Mouse (Mus musculus) lung, adult 18-20 months (tissue): ENCODE measurements at regions not wholly inside any gene's neighbourhood (a gene's known extent, or its start where the extent isn't known, plus 50 kb on each side); places are given as distances from the start of the nearest gene placed in this dataset.

Source experiments
- DNase-seq, 2 experiments: peaks; one replicate each; pipeline ENCODE4 v3.0.0; 2022; ENCODE audit warnings: mixed read lengths in 2 of 2

DNA sequence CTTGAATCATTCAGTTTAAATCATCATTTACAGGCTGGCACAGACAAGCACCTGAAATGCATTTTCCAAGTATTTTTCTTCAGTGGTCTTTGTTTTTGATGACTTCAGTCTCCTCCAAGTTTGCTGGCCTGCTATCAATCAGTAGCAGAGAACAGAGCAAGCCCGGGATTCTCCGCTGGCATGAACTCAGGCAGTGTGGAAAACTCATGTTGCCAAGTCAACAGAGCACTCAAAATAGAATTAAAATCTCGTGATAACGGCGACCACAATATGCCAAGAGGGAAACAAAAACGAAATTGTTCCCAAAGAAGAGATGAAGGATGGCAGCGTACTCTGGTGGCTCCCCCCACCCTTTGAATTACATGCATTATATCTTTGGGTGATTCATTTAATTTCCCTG is 190.9 kb upstream of the Fat4 start:
- DNase-seq, result no peak

DNA sequence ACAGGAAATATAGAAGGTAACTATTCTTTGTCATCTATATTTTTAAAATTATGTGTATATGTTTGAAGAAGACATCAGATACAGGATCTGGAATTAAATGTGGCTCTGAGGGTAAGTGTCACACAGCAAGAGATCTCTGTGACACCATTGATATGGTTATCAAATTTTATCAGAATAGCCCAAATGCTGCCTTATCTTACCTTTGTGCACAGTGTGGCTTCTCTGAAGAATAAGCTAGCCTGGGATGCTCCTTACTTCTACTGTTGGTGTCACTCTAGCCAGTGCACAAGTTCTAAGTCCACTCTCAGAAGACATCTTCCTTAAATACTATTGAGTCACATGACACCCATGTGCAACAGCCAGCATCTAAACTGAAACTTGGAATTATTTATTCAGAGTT is 194.0 kb upstream of the Fat4 start:
- no peak for DNase-seq

DNA sequence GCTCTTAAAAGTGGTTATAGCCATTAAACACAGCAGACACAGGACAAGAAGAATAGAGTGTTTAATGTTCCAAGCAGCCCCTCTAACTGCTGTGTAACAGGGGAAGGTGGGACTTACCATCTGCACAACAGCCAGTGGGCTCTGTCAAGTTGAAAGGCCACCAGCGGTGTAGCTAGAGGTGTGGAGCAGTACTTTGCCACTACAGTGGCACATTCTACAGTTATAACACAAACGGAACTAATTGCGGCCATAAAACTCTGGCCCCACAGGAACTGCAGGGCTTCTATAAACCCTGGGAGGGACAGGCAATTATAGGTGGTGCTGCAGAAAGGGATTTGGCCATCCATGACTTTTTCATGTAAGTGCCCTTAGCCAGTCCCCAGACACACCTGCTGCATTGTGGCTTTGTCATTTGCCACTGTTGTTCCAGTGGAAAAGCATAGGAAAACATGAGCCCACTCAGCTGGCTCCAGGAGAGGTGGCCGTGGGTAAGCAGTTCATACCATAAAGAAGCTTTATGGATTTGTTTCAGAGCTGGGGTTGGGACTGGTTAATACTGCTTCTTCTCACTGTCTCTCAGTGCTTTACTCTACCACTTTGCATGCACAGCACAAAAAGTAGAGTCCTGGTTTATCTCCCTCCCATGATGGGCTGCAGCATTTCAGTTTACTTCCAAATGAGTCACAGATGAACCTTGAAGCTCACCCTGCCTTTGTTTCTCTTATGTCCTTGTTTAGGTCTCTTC is 199.8 kb upstream of the Ankrd50 start:
- no peak for DNase-seq

DNA sequence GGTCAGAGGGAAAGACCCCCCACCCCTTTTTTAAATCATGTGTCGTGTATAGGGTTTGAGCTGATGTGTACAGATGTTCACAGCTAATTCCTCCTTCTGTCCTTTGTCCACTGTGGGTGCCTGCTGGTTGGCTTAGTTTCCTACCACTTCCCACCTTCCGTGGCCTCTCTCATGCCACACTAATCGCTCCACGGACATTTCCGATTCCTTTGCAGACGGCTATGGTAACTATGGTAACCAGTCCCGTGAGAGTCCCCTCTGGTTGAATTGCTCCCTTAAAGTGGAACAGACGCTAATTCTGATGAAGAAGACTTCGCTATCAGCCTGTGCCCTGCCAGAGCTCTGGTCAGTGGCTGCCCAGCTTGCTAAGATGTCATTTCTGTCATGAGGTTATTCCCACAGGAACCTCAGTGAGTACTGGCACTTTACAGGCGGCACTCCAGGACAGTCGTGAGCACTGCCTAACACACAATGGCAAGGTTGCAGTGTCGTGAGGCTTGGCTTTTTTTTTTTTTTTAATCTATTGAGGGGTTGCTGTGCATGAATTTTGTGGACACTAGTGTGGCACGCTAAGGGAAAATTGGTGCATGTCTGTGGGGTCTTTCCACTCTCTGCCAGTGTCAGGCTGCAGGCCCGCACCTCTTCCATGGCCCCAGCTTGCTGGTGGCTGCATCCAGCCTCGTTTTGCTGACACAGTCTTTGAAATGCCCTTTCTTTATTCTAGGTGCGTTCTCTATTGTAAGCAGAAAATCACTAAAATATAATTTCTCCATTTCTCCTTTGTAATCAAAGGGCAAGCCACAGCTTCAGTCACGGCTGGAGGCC is 179.2 kb upstream of the Ankrd50 start:
- no peak for DNase-seq

DNA sequence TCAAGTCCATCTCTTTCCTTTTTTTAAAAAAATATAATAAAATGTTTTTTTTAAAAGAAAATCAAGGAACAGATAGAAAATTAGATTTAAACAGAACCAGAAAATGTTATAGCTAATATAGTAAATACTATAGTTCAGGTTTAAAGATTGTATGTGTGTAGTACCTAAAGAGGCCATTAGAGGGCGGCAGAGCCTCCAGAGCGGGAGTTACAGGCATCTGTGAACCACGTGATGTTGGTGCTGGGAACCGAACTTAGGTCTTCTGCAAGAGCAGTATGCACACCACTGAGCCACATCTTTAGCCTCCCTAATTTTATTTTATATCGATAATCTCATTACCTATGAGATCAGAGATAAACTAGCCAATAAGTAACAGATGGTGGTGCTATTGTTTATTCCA is 178.4 kb upstream of the Ankrd50 start:
- no peak for DNase-seq

DNA sequence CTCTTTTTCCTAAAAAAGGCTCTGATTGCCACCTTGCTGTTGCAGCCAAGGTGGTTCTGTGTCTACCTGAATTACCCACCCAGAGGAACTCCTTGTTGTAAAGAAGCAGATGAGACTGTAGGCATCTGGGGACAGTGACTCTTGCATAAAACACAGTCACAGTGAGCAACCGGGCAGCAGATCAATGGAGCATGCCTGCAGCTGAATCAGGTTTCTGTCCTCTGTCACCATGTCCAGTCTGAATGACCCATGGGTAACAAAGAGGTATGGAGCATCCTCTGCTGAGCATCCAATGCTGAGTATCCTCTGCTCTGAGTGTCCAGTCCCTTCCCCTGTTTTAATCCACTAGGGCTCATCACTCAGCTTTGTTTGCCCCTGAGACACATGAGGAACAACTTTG is 172.1 kb upstream of the Ankrd50 start:
- no peak for DNase-seq

DNA sequence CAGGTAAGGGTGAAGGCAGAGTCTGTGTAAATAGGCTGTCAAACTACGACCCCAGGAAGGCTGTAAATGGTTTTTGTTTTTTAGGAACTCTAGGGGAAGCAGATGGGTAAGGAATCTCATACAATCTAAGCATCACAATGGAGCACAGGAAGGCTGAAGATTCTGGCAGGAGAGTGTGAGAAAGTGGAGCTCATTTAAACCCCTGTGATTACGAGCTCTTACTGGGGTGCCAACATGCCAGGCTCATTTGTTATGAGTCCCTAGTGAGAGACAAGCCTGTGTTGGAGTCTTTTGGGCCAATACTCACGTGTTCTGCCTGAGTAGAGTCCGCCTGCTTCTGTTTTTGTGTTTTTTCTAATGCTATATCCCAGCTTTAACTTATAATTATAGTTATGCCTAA is 169.3 kb upstream of the Ankrd50 start:
- no peak for DNase-seq

DNA sequence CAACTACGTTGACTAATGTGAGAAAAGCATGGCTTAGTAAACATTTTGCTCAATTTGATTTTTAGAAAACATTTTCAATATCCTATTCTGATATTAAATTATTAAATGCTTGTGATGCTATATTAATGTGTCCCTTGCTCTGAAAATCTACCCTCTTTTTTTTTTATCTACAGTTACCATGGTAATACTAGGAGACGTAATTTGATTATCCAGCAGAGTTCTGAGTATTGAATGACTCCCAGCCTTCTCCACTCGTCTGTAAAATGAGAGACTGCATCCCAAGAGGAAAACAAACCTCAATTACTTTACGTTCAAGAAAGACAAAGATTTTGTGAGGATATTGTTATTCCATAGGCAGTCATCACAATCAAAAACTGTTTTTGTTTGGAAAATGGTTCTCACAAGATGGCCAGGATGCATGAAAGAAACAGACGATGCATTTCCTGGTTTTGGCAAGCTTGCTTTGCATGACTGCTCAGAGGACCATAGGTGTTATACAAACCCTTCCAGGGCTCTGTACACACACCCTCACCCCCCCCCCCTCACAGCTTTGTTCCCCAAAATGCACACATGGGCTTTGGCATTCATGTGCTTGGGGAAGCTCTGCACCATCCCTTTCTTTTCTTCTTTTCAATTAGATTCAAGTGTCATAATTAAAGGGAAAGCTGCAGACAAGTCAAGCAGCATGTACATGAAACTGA is 168.5 kb upstream of the Ankrd50 start:
- DNase-seq, result no peak

DNA sequence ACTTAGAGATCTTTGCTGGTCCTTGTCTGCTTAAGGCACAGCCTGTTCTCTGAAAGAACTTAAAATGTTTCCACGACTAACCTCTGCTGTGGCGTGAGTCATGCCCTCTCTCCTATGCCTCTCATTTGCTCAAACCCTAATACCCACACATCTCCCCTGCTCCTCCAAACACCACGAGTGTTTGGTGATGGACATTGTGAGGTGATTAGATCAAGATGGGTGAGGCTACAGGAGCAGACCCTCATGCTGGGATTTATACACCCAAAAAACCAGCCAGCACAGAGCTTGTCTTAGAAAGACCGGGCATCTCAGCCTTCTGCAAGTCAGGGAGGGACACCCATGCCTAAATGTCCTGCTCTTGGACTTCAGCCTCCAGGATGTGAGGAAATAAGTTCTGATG is 165.5 kb upstream of the Ankrd50 start:
- DNase-seq, result no peak

DNA sequence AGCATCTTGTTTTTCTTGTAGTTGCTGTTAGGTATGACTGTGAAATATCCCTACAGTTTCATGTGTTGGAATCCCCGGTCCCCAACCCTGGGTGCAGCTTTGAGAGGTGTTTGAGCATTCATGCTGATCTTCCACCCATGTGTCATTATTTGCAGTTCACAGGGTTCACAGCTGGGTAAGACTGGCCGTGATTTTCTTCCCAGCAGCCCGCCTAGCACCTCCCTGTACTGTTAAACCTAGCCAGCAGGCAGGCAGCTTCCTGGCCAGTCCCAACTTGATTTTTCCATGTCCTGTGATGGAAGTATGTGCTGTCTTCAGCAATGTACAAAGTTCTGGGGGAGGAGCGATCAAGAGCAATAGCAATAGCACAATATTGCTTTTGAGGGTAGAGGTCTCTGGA is 164.0 kb upstream of the Ankrd50 start:
- DNase-seq, result no peak

DNA sequence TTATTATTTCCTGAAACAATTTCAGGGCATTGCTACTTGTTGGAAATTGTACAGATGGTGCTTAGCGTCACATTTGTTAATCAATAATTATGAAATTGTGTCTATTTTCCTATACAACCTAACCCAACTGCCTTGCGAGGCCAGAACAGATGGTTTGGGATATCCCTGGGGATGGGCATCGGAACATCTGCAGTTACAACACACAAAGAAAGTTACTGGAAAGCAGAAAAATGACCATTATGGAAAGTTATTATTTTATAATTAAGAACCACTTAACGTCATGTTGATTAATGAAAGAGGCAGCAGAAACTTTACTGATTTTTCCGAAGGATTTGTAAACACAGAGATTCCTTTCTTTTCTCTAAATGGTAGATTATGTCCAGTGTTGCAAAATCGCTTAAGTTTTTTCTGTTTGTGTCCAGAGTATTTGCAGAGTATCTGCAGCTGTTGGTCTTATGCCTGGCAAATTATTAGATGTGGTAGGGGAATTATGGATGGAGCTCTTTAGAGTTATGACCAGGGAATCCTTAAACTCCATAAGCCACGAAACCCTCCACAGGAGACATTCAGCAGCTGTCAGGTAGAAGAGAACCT is 163.2 kb upstream of the Ankrd50 start:
- no peak for DNase-seq

DNA sequence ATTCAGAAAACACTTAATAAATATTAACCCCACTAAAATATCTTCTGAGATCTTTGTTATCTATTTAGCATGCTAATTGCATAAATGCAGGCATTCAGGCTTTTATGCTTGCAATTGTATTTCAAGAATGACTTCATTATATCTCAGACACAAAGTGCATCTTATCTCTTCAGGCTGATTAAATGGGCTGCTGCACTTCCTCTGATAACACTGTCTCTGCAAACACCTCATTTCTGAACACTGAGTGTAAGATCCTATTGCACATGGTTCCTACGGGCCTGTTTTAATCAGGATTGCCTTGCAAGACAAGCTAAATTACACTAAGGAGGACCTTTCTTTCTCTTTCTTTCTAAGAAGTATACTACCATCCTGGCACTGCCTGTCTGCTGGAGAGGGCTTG is 157.1 kb upstream of the Ankrd50 start:
- no peak for DNase-seq

DNA sequence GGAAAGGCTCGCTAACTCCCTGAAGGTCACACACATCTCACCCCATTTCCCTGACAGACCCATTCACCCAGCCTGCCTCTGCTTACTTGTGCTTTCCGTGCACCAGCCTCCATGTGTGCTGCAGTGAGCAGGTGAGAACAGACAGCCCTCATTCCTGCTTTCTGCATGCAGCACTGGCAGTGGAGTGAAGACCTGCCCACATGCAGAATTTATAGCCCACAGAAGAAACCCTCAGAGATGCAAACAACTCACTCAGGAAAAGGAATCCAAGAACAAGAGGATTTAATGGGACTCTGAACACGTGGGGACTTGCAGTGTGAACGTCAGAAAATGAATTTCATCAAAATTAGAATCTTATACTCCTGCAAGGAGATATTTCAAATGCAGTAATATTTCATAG is 152.2 kb upstream of the Ankrd50 start:
- DNase-seq, result no peak

DNA sequence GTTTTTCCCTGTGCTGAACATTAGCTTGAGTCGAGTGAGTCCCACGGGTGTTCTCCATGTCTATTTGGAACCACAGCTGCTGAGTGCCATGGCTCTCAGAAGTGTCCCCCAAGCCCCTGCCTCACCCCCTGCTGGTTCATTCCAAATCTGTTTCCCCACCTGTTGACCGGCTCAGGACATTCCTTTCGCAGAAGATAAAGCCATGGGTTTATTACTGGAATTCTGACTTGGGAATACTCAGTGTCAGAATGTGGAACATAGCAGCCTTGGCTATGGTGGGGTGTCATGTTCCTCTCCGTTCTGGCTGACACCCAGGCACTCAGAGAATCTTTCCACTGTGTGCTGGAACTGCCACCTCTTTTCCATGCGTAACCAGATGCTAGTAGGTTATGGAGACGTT is 148.7 kb upstream of the Ankrd50 start:
- DNase-seq, result no peak

DNA sequence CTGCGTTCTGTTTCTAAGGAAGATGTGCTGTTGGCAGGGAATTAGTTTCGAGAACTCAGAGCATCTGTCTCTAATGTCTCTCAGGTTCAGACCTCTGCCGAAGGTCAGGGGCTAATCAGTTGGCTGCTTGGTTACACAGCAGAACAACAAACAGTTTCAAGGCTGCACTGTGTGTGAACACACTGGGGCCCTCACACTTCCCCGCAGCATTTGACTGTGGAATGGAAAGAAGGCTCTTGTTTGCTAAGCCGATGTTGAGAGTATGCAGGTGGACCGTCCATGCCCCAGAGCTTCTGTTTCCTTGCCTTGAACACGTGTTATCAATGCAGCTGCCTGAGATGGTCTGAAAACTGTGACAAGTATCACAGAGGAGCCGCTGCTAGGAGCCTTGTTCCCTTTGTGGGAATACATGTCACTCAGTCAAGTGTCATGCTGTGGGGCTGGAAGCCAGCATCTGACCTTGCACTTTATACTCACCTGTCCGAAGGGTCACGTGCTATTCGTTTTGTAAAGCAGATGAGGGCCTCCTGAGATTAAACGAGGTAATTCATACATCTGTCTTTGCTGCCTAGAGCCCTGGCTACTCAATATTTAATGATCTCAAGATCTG is 141.0 kb upstream of the Ankrd50 start:
- no peak for DNase-seq

DNA sequence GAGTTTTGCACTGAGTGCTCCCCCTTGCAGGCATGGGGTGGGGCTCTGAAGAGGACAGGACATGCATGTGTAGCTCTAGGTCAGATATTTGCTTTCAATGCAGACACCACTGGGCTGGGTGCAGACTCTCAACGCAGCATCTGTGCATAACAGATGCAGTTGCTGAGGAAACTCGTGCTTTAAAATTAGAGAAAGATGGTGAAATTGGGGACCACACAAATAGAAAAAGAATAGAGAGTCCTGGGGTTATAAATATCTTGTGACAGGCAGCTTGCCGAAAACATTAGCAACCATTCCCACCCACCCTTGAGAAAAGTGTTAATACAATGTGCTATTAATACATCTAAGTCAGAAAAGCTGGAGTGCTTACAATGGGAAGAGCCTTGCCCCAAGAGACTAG is 133.3 kb upstream of the Ankrd50 start:
- no peak for DNase-seq

DNA sequence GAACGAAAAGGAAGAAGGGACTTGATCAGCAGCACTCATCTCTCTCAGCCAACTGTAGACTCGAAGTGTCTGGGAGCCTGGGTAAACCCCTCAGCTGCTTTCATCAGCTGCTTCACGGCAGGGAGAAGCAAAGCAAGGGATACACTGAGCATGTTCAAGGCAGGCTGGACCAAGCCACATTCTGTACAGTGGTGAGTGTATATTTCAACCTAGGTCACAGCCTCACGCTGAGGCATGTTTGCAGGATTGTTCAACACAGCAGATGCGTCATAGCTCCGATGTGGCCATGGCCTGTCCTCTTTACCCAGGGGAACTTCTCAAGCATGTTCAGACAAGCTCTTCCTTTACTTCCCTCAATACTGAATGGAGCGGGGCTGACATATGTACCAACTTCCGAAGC is 132.6 kb upstream of the Ankrd50 start:
- DNase-seq, result no peak

DNA sequence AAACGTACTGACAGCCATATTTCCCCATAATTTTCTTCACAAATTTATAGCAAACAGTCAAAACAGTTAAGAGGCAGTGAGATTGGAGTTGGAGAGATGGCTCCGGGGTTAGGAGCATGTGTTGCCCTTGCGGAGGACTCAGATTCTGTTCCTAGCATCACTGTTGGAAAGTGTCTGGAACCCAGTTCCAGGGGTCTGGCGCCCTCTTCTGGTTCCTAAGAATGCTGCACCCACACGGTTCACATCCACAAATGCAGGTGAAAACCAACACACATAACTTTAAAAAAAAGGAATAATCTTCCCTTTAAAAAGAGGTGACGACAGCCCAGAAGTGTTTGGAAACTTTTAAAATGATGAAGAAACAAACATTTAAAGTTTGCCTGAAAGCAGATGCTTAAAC is 129.1 kb upstream of the Ankrd50 start:
- no peak for DNase-seq

DNA sequence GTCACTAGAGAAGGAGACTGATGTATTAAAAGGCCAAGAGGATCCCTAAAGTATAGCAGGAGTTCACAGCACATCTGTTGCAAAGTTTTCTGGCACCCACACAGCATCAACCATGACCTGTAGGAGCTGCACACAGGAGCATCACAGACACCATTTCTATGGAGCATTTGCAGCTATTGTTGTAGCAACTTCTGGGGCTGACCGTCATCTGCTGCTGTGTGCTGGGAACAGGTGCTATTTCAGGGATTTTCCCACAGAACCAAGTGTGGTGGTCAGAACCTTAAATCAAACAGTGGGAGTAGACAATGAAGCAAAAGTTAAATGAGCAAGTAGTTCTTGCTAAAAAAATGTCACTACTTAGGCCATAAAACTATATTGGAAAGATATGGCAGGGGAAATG is 106.9 kb upstream of the Ankrd50 start:
- DNase-seq, result no peak

DNA sequence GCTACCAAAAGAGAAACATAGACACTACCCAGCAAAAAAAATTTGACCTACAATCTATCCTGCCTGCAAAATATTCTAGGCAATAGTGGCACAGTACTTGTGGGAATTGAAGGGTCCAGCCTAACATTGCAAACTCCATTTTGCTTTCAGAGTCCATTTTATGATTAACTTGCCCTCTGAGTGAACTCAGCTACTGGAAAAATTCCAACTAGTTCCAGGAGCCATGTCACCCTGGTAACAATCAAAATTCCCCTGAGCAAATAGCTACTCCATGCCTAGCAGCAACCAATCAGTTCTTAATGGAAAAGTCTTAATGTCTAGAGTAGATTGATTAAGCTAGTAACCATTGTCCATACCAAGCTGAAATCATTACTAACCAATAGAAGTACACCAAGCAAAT is 104.3 kb upstream of the Ankrd50 start:
- DNase-seq, result no peak

DNA sequence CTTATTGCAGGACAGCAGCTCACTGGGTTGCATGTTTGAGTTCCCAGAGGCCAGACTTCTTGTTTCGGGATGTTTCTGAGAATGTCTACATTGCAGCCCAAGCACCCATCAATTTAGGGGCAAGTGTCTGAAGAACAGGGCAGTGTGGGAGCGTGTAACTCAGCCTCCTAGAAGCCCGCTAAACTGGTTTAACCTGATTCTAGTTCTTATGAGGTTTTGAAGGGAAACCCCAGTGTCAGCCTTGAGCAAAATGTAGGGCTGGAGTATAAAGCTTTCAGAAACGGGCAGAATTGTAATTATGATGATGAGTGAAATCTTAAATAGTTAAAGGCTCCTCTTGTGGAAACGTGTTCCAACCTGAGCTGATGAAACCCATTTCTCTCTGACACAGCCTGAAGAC is 100.9 kb upstream of the Ankrd50 start:
- DNase-seq, result no peak

DNA sequence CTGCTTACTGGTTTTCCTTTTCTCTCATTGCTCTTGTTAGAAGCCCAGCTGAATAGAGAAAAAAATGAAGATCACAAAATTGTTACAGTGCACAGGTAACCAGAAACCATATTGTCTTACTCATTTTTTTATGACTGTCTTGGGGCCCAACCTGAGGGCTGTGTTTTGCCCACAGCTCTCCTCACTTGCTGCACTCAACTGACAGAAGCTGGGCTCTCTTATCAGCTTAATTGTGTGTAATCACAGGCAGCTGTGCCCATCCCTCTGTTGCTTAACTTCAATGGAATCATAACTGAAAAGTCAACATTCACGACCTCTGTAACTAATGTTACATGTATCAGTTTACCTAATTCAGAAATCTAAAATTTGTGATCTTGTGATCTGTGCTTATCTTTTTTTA is 95.1 kb upstream of the Ankrd50 start:
- DNase-seq, result no peak
